Mouse (Mus musculus): Measurements from ENCODE around the gene Ccdc141. TPM values are rescaled to one million over a fixed set of nuclear protein-coding genes. Genes with fewer than 3 reads are reported as not detected.

Ccdc141 gene
- polyA plus RNA-seq, 1 experiment: 0.41 TPM

DNA sequence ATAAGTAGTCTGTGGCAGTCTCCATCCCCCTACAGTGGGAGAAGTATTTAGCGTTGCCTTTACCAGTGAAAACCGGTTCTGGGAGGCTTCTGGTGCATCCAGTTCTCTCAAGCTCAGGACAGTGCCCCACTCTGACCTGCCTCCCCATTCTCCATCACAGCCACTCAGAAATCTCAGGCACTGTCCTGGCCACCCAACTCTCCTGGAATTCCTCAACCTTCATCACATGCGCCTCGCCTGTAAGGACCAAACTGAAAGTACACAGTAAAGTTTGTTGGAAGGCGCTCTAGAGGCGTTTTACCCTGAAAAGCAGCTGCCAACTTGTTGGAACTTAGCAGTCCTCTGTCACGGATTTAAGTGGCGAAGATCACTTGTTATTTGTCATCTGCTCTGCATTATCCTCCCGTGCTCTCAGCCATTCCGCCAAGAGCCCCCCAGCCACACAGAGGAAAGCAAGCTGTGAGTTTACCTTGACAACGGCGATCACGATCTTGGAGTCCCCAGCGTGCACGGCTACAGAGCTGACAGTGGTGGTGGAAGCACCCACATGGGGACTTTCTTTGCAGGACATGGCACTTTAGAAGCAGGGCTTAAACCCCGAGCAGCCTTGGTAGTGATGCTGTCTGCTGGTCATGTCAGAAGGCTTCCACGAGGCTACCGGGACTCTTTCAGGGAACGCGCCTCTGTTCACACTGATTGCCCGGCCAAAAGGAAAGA is 362 bp downstream of the Ccdc141 start:
- H3K4me1 ChIP-seq (ENCODE audit: control insufficient read depth, insufficient read depth, insufficient read length, low read length): no peaks in the 10 kb centered on the region
- WGBS: 1% methylated on average over 21 of the region's 21 CpGs
- H3K36me3 ChIP-seq (ENCODE audit: control insufficient read depth, insufficient read depth, low read length): no peaks in the 10 kb centered on the region
- H3K27me3 ChIP-seq (ENCODE audit: control insufficient read depth, insufficient read depth, low read length): no peaks in the 10 kb centered on the region
- TF ChIP-seq CTCF (IDR thresholded peaks at IDR 0.05; ENCODE audit: extremely low read depth, insufficient read length, insufficient replicate concordance, low read depth, low read length) (no peak), POLR2A (IDR thresholded peaks at IDR 0.05; ENCODE audit: low read depth, low read length) (no peak)
- H3K27ac ChIP-seq (ENCODE audit: insufficient read depth, low read depth, low read length): peak overlapping the region; percentile 56; the same call in 1 of the 2 replicates
- peak overlapping the region; percentile 59 for H3K4me3 ChIP-seq (ENCODE audit: low read depth, low read length)

DNA sequence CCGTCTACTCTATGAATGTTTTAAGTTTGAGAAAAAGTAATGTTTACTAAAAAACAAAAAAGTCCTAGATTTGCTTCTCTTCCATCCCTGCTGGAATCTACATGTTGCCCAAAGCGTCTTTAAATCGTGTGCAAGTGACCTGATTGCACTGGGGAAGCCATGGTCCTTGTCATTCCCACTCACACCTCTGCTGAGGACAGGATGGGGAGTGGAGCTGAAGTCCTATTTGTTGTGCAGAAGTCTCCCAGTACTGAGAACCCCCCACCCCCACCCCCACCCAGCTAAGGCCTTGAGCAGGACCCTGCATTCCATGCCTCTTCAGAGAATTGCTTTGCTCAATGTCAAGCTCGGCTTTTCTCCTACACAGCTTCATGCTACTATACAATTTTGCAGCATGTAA is 1.2 kb downstream of the Ccdc141 start:
- no peaks in the 10 kb centered on the region for H3K36me3 ChIP-seq (ENCODE audit: control insufficient read depth, insufficient read depth, low read length)
- no peak for TF ChIP-seq POLR2A (IDR thresholded peaks at IDR 0.05; ENCODE audit: low read depth, low read length)
- TF ChIP-seq CTCF (IDR thresholded peaks at IDR 0.05; ENCODE audit: extremely low read depth, insufficient read length, insufficient replicate concordance, low read depth, low read length): no peak
- H3K4me1 ChIP-seq (ENCODE audit: control insufficient read depth, insufficient read depth, insufficient read length, low read length): no peaks in the 10 kb centered on the region
- no peak overlapping the region for H3K4me3 ChIP-seq (ENCODE audit: low read depth, low read length)
- H3K27ac ChIP-seq (ENCODE audit: insufficient read depth, low read depth, low read length): no peak overlapping the region
- no peaks in the 10 kb centered on the region for H3K27me3 ChIP-seq (ENCODE audit: control insufficient read depth, insufficient read depth, low read length)
- 90% methylated on average over 4 of the region's 4 CpGs for WGBS

DNA sequence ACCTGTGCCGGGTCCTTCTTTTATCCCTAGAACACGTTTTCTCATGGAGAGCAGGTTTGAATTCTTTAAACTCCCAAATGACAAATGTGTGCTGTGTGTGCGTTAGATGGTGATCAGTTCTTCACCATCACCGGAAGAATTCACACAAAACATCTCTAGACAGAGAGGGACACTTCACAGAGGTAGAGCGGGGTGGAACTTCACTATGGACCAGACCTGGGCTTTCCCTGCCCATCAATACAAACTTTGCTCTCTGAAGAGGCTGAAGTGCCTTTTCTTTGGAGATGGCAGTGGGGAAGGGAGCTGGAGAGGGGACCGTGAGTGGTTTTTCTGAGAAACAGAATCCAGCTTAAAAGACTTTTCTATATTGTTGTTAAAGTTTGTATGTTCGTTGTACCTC is 1.7 kb downstream of the Ccdc141 start:
- no peaks in the 10 kb centered on the region for H3K4me1 ChIP-seq (ENCODE audit: control insufficient read depth, insufficient read depth, insufficient read length, low read length)
- TF ChIP-seq CTCF (IDR thresholded peaks at IDR 0.05; ENCODE audit: extremely low read depth, insufficient read length, insufficient replicate concordance, low read depth, low read length) (no peak), POLR2A (IDR thresholded peaks at IDR 0.05; ENCODE audit: low read depth, low read length) (no peak)
- H3K4me3 ChIP-seq (ENCODE audit: low read depth, low read length): no peak overlapping the region
- H3K27me3 ChIP-seq (ENCODE audit: control insufficient read depth, insufficient read depth, low read length): no peaks in the 10 kb centered on the region
- WGBS: 96% methylated on average over 7 of the region's 7 CpGs
- no peak overlapping the region for H3K27ac ChIP-seq (ENCODE audit: insufficient read depth, low read depth, low read length)
- H3K36me3 ChIP-seq (ENCODE audit: control insufficient read depth, insufficient read depth, low read length): no peaks in the 10 kb centered on the region

DNA sequence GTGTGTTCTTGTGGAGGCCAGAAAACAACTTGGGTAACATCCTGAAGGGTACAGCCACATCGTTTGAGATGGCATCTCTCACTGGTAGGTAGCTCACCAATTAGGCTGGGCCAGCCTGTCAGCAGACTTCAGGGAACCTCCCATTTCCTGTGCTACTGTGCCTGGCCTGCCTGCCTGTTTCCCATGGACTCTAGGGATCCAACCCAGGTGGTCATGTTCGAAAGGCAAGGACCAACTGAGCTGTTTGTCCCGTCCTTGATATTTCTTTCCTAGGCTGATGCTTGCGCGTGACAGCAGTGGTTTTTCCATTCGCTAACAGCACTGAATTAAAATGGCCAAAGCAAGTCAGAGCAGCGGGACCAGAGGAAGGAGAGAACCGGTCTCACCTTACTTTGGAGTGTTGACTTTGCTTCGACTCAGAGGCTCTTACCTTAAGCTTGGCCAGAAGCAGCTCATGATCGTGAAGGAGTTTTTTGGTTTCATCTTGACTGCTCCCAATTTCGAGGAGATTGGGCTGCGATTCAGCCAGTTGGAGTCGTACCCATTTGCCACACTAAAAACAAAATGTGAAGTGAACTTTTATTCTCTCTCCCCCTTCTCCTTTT is 2.3 kb downstream of the Ccdc141 start:
- Histone ChIP-seq H3K27me3 (ENCODE audit: control insufficient read depth, insufficient read depth, low read length) (no peaks in the 10 kb centered on the region), H3K36me3 (ENCODE audit: control insufficient read depth, insufficient read depth, low read length) (no peaks in the 10 kb centered on the region), H3K27ac (ENCODE audit: insufficient read depth, low read depth, low read length) (no peak overlapping the region), H3K4me1 (ENCODE audit: control insufficient read depth, insufficient read depth, insufficient read length, low read length) (no peaks in the 10 kb centered on the region), H3K4me3 (ENCODE audit: low read depth, low read length) (no peak overlapping the region)
- WGBS: 87% methylated on average over 13 of the region's 13 CpGs
- TF ChIP-seq POLR2A (IDR thresholded peaks at IDR 0.05; ENCODE audit: low read depth, low read length) (no peak), CTCF (IDR thresholded peaks at IDR 0.05; ENCODE audit: extremely low read depth, insufficient read length, insufficient replicate concordance, low read depth, low read length) (no peak)

DNA sequence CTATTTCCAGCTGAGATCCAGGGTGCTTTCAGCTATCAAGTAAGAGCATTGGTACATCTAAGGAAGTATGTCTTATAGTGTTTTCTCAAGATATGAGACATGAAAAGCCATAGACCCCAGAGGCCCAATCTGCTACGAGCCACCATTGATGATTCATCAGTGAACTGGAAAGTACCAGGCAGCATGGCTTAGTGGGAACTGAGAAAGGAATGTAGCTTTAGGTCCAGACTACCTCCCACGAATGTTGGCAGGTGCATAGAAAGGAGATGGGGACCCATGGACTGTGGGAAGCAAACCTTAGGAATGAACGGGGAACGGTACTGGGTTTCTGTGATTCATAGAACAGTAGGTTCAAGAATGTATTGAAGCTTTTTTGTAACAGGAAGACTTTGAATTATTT is 4.1 kb downstream of the Ccdc141 start:
- no peak for TF ChIP-seq CTCF (IDR thresholded peaks at IDR 0.05; ENCODE audit: extremely low read depth, insufficient read length, insufficient replicate concordance, low read depth, low read length)
- no peak for TF ChIP-seq POLR2A (IDR thresholded peaks at IDR 0.05; ENCODE audit: low read depth, low read length)
- Histone ChIP-seq H3K4me1 (ENCODE audit: control insufficient read depth, insufficient read depth, insufficient read length, low read length) (no peaks in the 10 kb centered on the region), H3K27me3 (ENCODE audit: control insufficient read depth, insufficient read depth, low read length) (no peaks in the 10 kb centered on the region), H3K27ac (ENCODE audit: insufficient read depth, low read depth, low read length) (no peak overlapping the region), H3K4me3 (ENCODE audit: low read depth, low read length) (no peak overlapping the region), H3K36me3 (ENCODE audit: control insufficient read depth, insufficient read depth, low read length) (no peaks in the 10 kb centered on the region)
- WGBS: 62% methylated on average over 4 of the region's 4 CpGs

DNA sequence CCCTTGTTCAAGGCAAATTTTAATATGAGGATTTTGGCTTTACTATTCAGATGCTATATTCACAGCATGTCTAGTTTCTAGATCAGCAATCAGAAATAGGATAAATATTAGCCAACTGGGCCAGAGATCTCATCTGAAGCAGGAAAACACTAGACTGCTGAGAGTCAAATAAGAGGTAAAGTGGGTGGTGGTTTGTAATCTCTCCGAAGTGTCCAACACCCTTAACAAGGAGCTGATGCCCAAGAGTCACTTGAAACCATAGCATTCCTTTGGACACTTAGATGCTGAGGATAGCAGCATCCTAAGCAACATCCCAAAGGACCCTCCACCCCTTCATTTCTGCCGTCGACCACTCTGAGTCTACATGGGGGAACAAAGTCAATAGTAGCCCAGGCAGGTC is 5.8 kb downstream of the Ccdc141 start:
- H3K4me3 ChIP-seq (ENCODE audit: low read depth, low read length): no peak overlapping the region
- TF ChIP-seq POLR2A (IDR thresholded peaks at IDR 0.05; ENCODE audit: low read depth, low read length) (no peak), CTCF (IDR thresholded peaks at IDR 0.05; ENCODE audit: extremely low read depth, insufficient read length, insufficient replicate concordance, low read depth, low read length) (no peak)
- H3K27me3 ChIP-seq (ENCODE audit: control insufficient read depth, insufficient read depth, low read length): no peaks in the 10 kb centered on the region
- H3K27ac ChIP-seq (ENCODE audit: insufficient read depth, low read depth, low read length): no peak overlapping the region
- WGBS: 80% methylated on average over 3 of the region's 3 CpGs
- no peaks in the 10 kb centered on the region for H3K4me1 ChIP-seq (ENCODE audit: control insufficient read depth, insufficient read depth, insufficient read length, low read length)
- H3K36me3 ChIP-seq (ENCODE audit: control insufficient read depth, insufficient read depth, low read length): no peaks in the 10 kb centered on the region

DNA sequence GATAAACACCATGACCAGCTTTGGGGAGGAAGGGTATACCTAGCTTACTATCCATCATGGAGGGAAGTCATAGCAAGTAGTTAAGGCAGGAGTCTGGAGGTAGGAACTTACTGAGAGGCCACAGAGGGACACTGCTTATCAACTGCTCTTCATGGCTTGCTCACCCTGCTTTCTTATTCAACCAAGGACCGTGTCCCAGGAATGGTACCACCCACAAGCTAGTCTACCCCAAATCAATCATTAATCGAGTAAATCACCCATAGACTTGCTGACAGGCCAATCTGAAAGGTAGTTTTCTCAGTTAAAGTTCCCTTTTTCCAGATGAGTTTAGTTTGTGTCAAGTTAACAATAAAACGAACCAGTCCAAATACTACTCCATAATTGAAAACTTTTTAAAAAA is 7.1 kb downstream of the Ccdc141 start:
- no peak overlapping the region for H3K27ac ChIP-seq (ENCODE audit: insufficient read depth, low read depth, low read length)
- WGBS: 66% methylated on average over 3 of the region's 3 CpGs
- TF ChIP-seq POLR2A (IDR thresholded peaks at IDR 0.05; ENCODE audit: low read depth, low read length): no peak

More for the DNA sequence above, 7.1 kb downstream of the Ccdc141 start:
- H3K36me3 ChIP-seq (ENCODE audit: control insufficient read depth, insufficient read depth, low read length): no peaks in the 10 kb centered on the region
- H3K27me3 ChIP-seq (ENCODE audit: control insufficient read depth, insufficient read depth, low read length): no peaks in the 10 kb centered on the region
- H3K4me1 ChIP-seq (ENCODE audit: control insufficient read depth, insufficient read depth, insufficient read length, low read length): no peaks in the 10 kb centered on the region
- no peak overlapping the region for H3K4me3 ChIP-seq (ENCODE audit: low read depth, low read length)
